Mouse (Mus musculus) liver, embryonic 13.5 days (tissue): ENCODE results near the gene Synj2. TPM values are rescaled to one million over a fixed set of nuclear protein-coding genes. Genes with fewer than 3 reads are reported as not detected.

Experiments used
- ATAC-seq: fragments of 200-750 bp; cut with Nextera tagmentation; 2 replicates; pipeline ENCODE4 v1.8.0; 2017; ENCODE audit warnings: low read depth, mild to moderate bottlenecking, moderate number of reproducible peaks, moderate library complexity
- DNase-seq: peaks from one replicate; pipeline ENCODE4 v3.0.0; 2022
- H3K27ac ChIP-seq: fragments of 300-500 bp; sonication (generic); 2 replicates; pipeline ENCODE4 v1.5.1; 2015; ENCODE audit warnings: moderate library complexity, mild to moderate bottlenecking, inconsistent platforms
- H3K27me3 ChIP-seq: fragments of 300-500 bp; sonication (generic); 2 replicates; pipeline ENCODE4 v1.6.1; 2015; ENCODE audit warnings: mild to moderate bottlenecking, inconsistent platforms
- H3K36me3 ChIP-seq: fragments of 300-500 bp; sonication (generic); 2 replicates; pipeline ENCODE4 v1.6.1; 2015; ENCODE audit warnings: mild to moderate bottlenecking, inconsistent platforms
- H3K4me1 ChIP-seq: fragments of 300-500 bp; sonication (generic); replicated peaks from 2 replicates; pipeline ENCODE4 v1.6.1; 2015; ENCODE audit warnings: inconsistent platforms
- H3K4me2 ChIP-seq: fragments of 300-500 bp; sonication (generic); 2 replicates; pipeline ENCODE4 v1.6.1; 2015; ENCODE audit warnings: inconsistent platforms, mild to moderate bottlenecking, moderate library complexity
- H3K4me3 ChIP-seq: fragments of 300-500 bp; sonication (generic); replicated peaks from 2 replicates; pipeline ENCODE4 v1.5.1; 2015; ENCODE audit warnings: mild to moderate bottlenecking, inconsistent platforms
- H3K9ac ChIP-seq: fragments of 300-500 bp; sonication (generic); 2 replicates; pipeline ENCODE4 v1.6.1; 2015; ENCODE audit warnings: mild to moderate bottlenecking, inconsistent platforms
- H3K9me3 ChIP-seq: fragments of 300-500 bp; sonication (generic); replicated peaks from 2 replicates; pipeline ENCODE4 v1.6.1; 2016; ENCODE audit warnings: inconsistent platforms
- WGBS: fragments of 180-500 bp; shearing (Covaris S2); methylation state at CpG from one replicate; pipeline ENCODE4 v1.1.7; 2015; ENCODE audit not compliant: insufficient replicate concordance; 5-methylcytosine and 5-hydroxymethylcytosine counted together
- polyA plus RNA-seq: library from polyadenylated mRNA; unstranded; fragments of >200 nt; fragmentation: Nextera tagmentation; extraction: Ambion mirVana; gene quantifications from 2 replicates; pipeline ENCODE4 v1.2.1, GENCODE M21; 2015

Synj2 gene
- polyA plus RNA-seq, 1 experiment from 2014 or later: 1.3 TPM

GRCm38 (mm10) chr17:6062793-6063192 is 121.7 kb downstream of the Synj2 start:
- H3K9me3 ChIP-seq: no peaks in the 10 kb centered on the region
- no peak overlapping the region for H3K4me2 ChIP-seq
- peaks cover 19% of the 10 kb centered on the region; the same call in 1 of the 2 replicates for H3K36me3 ChIP-seq
- no peak overlapping the region for H3K4me3 ChIP-seq
- ATAC-seq (no peak), DNase-seq (no peak)
- H3K4me1 ChIP-seq: no peaks in the 10 kb centered on the region
- 72% methylated on average over 8 of the region's 8 CpGs for WGBS
- H3K9ac ChIP-seq: no peak overlapping the region
- H3K27me3 ChIP-seq: no peaks in the 10 kb centered on the region
- no peak overlapping the region for H3K27ac ChIP-seq

GRCm38 (mm10) chr17:6063532-6063931 is 122.5 kb downstream of the Synj2 start:
- Histone ChIP-seq H3K4me1 (no peaks in the 10 kb centered on the region), H3K9me3 (no peaks in the 10 kb centered on the region), H3K4me2 (no peak overlapping the region), H3K36me3 (peaks cover 19% of the 10 kb centered on the region; the same call in 1 of the 2 replicates), H3K27me3 (no peaks in the 10 kb centered on the region), H3K27ac (no peak overlapping the region), H3K4me3 (no peak overlapping the region), H3K9ac (no peak overlapping the region)
- no peak for ATAC-seq
- DNase-seq: no peak
- 72% methylated on average over 5 of the region's 5 CpGs for WGBS

DNA sequence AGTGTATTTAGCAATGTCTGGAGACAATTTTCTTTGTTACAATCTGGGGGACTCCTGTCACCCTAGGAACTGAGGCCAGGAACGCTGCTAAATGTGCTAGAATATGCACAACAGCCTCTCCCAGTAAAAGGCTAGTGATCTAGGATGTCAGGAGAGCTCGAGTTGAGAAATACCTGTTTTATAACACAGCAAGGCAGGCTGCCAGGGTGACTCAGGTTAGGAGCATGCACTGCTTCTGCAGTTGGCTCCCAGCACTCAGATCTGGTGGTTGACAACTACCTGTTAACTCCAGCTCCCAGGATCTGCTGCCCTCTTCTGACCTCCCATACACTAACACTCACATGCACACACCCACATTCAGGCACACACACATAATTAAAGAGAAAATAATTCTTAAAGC is 124.9 kb downstream of the Synj2 start:
- Histone ChIP-seq H3K9ac (no peak overlapping the region), H3K27ac (no peak overlapping the region), H3K27me3 (no peaks in the 10 kb centered on the region), H3K4me2 (no peak overlapping the region), H3K9me3 (no peaks in the 10 kb centered on the region), H3K36me3 (peaks cover 21% of the 10 kb centered on the region; the same call in 1 of the 2 replicates), H3K4me3 (no peak overlapping the region), H3K4me1 (no peaks in the 10 kb centered on the region)
- 66% methylated on average over 2 of the region's 2 CpGs for WGBS
- no peak for DNase-seq
- no peak for ATAC-seq

DNA sequence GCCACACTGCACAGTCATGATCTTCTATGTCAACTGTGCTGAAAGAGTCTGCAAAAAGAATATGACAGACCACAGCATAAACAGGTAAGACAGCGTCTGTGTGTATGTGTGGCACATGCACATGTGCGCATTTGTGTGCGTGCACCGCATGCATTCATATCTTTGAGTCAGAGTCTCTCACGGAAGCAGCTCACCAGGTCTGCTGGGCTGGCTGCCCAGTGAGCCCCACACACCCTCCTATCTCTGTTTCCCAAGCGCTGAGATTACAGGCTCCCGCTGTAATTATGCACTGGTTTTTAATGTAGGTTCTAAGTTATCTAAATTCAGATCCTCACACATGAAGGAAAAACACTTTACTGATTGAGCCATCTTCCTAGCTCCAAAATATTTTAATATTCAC is 126.5 kb downstream of the Synj2 start:
- Histone ChIP-seq H3K27me3 (no peaks in the 10 kb centered on the region), H3K9ac (no peak overlapping the region), H3K36me3 (peaks cover 18% of the 10 kb centered on the region; the same call in 1 of the 2 replicates), H3K9me3 (no peaks in the 10 kb centered on the region), H3K4me3 (no peak overlapping the region), H3K27ac (no peak overlapping the region), H3K4me2 (no peak overlapping the region), H3K4me1 (no peaks in the 10 kb centered on the region)
- no peak for DNase-seq
- no peak for ATAC-seq
- 84% methylated on average over 7 of the region's 7 CpGs for WGBS

DNA sequence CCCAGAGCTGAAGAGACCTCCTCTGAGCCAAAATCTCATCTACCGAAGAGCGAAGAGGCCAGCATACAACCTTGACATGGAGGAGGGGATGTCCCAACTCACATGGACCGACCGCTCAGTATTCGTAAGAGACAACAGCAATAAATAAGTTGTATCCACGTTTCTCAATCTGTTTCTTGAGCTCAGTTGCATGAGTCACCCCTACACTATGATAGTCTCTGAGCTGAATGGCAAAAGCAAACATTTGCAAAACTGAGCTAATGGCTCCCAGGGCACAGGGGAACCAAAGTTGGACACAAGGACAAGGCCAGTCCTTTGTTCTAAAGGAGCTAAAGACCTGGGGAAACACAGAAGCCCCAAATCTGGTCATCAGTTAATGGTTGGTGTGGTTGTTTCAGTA is 128.8 kb downstream of the Synj2 start:
- Histone ChIP-seq H3K27ac (no peak overlapping the region), H3K9me3 (no peaks in the 10 kb centered on the region), H3K27me3 (no peaks in the 10 kb centered on the region), H3K4me2 (no peak overlapping the region), H3K9ac (no peak overlapping the region), H3K4me3 (no peak overlapping the region), H3K4me1 (no peaks in the 10 kb centered on the region), H3K36me3 (peaks cover 30% of the 10 kb centered on the region; the same call in 1 of the 2 replicates)
- ATAC-seq (no peak), DNase-seq (no peak)
- 78% methylated on average over 6 of the region's 6 CpGs for WGBS

- Histone ChIP-seq H3K27ac (no peak overlapping the region), H3K9ac (no peak overlapping the region), H3K27me3 (no peaks in the 10 kb centered on the region), H3K4me1 (peaks cover 5% of the 10 kb centered on the region), H3K36me3 (peaks cover 17% of the 10 kb centered on the region; the same call in 1 of the 2 replicates), H3K4me3 (no peak overlapping the region), H3K9me3 (no peaks in the 10 kb centered on the region), H3K4me2 (no peak overlapping the region)
- ATAC-seq (no peak), DNase-seq (no peak)
- WGBS: 75% methylated on average over 7 of the region's 7 CpGs
These were observed 132.3 kb downstream of the Synj2 start for GRCm38 (mm10) chr17:6073405-6073804.

GRCm38 (mm10) chr17:6079287-6080122 is 138.4 kb downstream of the Synj2 start, which contains the start of the genes Serac1 and Gtf2h5:
TSS of gene Serac1 (minus strand) at chr17:6079741.
TSS of gene Gtf2h5 (plus strand) at chr17:6079786.
- Histone ChIP-seq H3K9me3 (no peaks in the 10 kb centered on the region), H3K4me3 (peak within 1 kb of the TSS; percentile 70), H3K4me2 (peak within 1 kb of the TSS; percentile 87), H3K27ac (peak within 1 kb of the TSS; percentile 91), H3K9ac (peak within 1 kb of the TSS; percentile 85), H3K36me3 (peaks cover 14% of the 10 kb centered on the region), H3K27me3 (no peaks in the 10 kb centered on the region), H3K4me1 (peaks cover 24% of the 10 kb centered on the region)
- peak; percentile 99 for ATAC-seq
- under 1% methylated on average over 70 of the region's 70 CpGs for WGBS
- peak; percentile 98 for DNase-seq

GRCm38 (mm10) chr17:6083323-6083890 is 142.3 kb downstream of the Synj2 start:
- Histone ChIP-seq H3K9ac (no peak overlapping the region), H3K4me1 (peaks cover 19% of the 10 kb centered on the region), H3K4me3 (no peak overlapping the region), H3K27ac (no peak overlapping the region), H3K36me3 (peaks cover 33% of the 10 kb centered on the region), H3K4me2 (no peak overlapping the region), H3K9me3 (no peaks in the 10 kb centered on the region), H3K27me3 (no peaks in the 10 kb centered on the region)
- DNase-seq: no peak
- ATAC-seq: no peak
- WGBS: 79% methylated on average over 5 of the region's 5 CpGs

- H3K4me2 ChIP-seq: no peak overlapping the region
- H3K9ac ChIP-seq: no peak overlapping the region
- no peaks in the 10 kb centered on the region; the same call in 1 of the 2 replicates for H3K4me1 ChIP-seq
- no peaks in the 10 kb centered on the region for H3K9me3 ChIP-seq
- H3K27ac ChIP-seq: no peak overlapping the region
- WGBS: 71% methylated on average over 6 of the region's 6 CpGs
- H3K27me3 ChIP-seq: no peaks in the 10 kb centered on the region
- H3K4me3 ChIP-seq: no peak overlapping the region
- DNase-seq (no peak), ATAC-seq (no peak)
- peaks cover 13% of the 10 kb centered on the region for H3K36me3 ChIP-seq
These were observed 150.5 kb downstream of the Synj2 start for GRCm38 (mm10) chr17:6091604-6092003.
